Comparison of ENCODE assay signal across 8 mouse cellular contexts in genomic region chr12:113140616-113141411, GRCm38 (mm10). TPM values are rescaled to one million over a fixed set of nuclear protein-coding genes. Genes with fewer than 3 reads are reported as not detected.
DNase-seq lines count a peak whose midpoint lies in the region; TF ChIP-seq lines count a peak whose summit lies in the region.

No protein-coding gene starts in this region.

- peak overlapping the region; percentile 47 for H3K27ac ChIP-seq in olfactory bulb, adult 2 months (ENCODE audit: insufficient read depth, low read depth, low read length)

- no peak for TF ChIP-seq POLR2A in olfactory bulb, adult 2 months (IDR thresholded peaks at IDR 0.05; ENCODE audit: insufficient read depth, low read depth, low read length)

- WGBS in olfactory bulb, adult 2 months, result 6% methylated on average over 49 of the region's 49 CpGs

- no peak for TF ChIP-seq CTCF in olfactory bulb, adult 2 months (IDR thresholded peaks at IDR 0.05; ENCODE audit: insufficient read depth, low read depth, low read length)

- H3K4me1 ChIP-seq in olfactory bulb, adult 2 months (ENCODE audit: control insufficient read depth, insufficient read depth, low read length), result peaks cover 66% of the 10 kb centered on the region

- peak overlapping the region; percentile 78 for H3K4me3 ChIP-seq in olfactory bulb, adult 2 months (ENCODE audit: insufficient read depth, low read depth, low read length)

- peak; percentile 38 for DNase-seq in embryo, embryonic 10.5 days (ENCODE audit: low spot score)
- DNase-seq in embryo, embryonic 9.5 days (ENCODE audit: extremely low spot score), result no peak
- peak; percentile 42 for DNase-seq in c-Kit-negative CD71-positive TER-119-positive erythroid progenitor cells, embryonic 14.5 days (ENCODE audit: low read depth, low spot score)
- peak; percentile 78 for DNase-seq in heart, adult 8-10 months (ENCODE audit: low spot score)
- DNase-seq in kidney, adult 11 months, result peak; percentile 69
- DNase-seq in lung, adult 18-20 months, result peak; percentile 71 to 80
- DNase-seq in right cerebral cortex, adult 2 months (ENCODE audit: low spot score in 2 of 2), result no peak

RNA-seq across cellular contexts. Expression of gene Crip2, which starts 0.8 kb away (rescaled TPM):
- 1,000 to 10,000 TPM; 1,612 to 1,913 (median 1,690) TPM for total RNA-seq in heart, adult 8-10 months (2022)
- polyA plus RNA-seq in olfactory bulb, adult 2 months (2012; ENCODE audit: insufficient read depth, insufficient read length, low replicate concordance, missing spikeins), result not detected in 2 replicates

RNA-seq across cellular contexts. Expression of gene Crip1, which starts 5.3 kb away (rescaled TPM):
- total RNA-seq in heart, adult 8-10 months (2022), result 100 to 1,000 TPM; 154 to 215 (median 169) TPM
- not detected in 2 replicates for polyA plus RNA-seq in olfactory bulb, adult 2 months (2012; ENCODE audit: insufficient read depth, insufficient read length, low replicate concordance, missing spikeins)

RNA-seq across cellular contexts. Expression of gene Tedc1, which starts 15.4 kb away (rescaled TPM):
- total RNA-seq in heart, adult 8-10 months (2022), result under 1 TPM; 0.12 to 0.49 (median 0.33) TPM
- polyA plus RNA-seq in olfactory bulb, adult 2 months (2012; ENCODE audit: insufficient read depth, insufficient read length, low replicate concordance, missing spikeins), result not detected in 2 replicates

RNA-seq across cellular contexts. Expression of gene Mta1, which starts 42.7 kb away (rescaled TPM):
- total RNA-seq in heart, adult 8-10 months (2022), result 10 to 100 TPM; 45.0 to 47.2 (median 46.1) TPM
- not detected in 2 replicates for polyA plus RNA-seq in olfactory bulb, adult 2 months (2012; ENCODE audit: insufficient read depth, insufficient read length, low replicate concordance, missing spikeins)

RNA-seq across cellular contexts. Expression of gene Tmem121, which starts 44.9 kb away (rescaled TPM):
- under 1 TPM in 2 of 4 experiments, not detected in 2; 0.16 to 0.22 TPM for total RNA-seq in heart, adult 8-10 months (2022)
- not detected in 2 replicates for polyA plus RNA-seq in olfactory bulb, adult 2 months (2012; ENCODE audit: insufficient read depth, insufficient read length, low replicate concordance, missing spikeins)

Comparison
In these comparisons a context has a peak if more than half of its experiments do, and no peak if none do; other contexts are left out.
1. DNase-seq: peak in embryo, embryonic 10.5 days (single experiment), c-Kit-negative CD71-positive TER-119-positive erythroid progenitor cells, embryonic 14.5 days (single experiment), heart, adult 8-10 months (single experiment), kidney, adult 11 months (single experiment) and lung, adult 18-20 months (2 of 2); none in embryo, embryonic 9.5 days (single experiment) and right cerebral cortex, adult 2 months (0 of 2).